Mouse (Mus musculus) right cerebral cortex, adult 2 months (tissue): ENCODE data around the gene Cblc.
A peak's percentile ranks its signal among the peaks of the same experiment; 100 is the strongest.
"Not testable (repeated sequence)": the region's sequence is repeated elsewhere in the genome, so short reads cannot be mapped to it uniquely, and the experiment has no call there.

ENCODE experiments used
- DNase-seq, 2 experiments: peaks; one replicate each; pipeline ENCODE4 v3.0.0; 2021 to 2022; ENCODE audit warnings: low spot score in 2 of 2

Gene Cblc

DNA sequence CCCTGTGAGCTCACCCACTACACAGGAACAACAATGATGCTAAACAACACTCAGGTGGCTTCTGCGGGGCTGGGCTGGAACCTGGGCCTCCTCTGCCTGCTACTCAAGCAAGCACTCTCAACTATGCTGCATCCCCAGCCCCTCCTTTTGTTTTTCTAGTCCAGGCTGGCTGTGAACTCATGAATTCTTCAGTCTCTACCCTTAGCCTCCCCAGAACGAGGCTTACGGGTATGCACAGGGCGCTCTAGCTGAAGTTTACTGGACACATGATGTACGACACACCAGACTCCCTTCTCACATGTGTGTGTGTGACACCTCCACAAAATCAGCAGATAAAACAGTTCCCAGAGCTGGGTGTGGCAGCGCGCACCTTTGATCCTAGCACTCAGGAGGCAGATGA lies 22.3 kb upstream of the Cblc start:
- no peak for DNase-seq

DNA sequence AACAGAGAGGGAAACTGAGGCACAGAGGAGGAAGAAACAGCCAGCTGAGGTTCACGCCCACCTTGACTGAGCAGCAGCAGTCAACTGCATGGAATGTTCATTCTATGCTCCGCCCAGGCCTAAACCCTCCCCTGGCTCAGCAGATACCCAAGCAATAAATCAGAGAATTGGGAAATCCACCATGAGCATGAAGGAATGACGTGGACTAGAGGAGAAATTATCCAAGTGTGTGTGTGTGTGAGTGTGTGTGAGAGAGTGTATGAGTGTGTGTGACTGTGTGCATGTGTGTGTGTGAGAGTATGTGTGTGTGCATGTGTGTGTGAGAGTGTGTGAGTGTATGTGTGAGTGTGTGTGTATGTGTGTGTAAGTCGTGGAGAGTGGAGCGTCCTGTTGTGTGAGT lies 21.8 kb upstream of the Cblc start:
- no peak for DNase-seq

DNA sequence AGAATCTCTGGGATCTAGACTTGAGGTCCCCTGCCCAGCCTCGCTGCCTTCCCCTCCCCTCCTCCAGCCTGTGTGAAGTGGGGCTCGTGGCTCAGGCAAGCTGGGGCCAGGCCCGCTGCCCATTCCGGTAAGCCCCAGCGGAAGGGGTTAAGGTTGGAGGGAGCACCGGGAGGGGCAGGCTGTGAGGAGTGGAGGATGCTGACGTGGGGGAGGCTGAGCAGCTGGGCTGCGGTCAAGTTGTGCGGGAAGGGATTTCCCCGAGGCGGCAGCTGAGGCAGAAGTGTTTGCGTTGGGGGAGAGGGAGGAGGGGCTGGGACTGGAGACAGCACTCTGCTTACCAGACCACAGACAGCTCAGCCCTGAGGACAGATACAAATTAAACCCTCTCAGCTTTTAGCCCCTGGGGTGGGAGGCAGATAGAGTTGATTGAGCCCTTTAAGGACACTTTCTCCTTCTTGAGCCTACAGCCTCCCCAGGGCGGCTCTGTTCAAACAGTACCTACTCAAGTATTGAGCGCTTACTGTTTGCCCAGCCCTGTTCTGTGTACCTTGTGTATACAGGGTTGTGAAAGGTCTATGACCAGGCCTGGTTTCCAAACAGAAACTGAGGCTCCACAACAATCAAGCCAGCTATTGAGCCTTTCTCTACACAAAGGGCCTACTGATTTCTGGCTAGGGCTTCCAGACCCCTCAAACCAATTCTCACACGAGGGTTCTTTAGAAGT lies 20.9 kb upstream of the Cblc start:
- DNase-seq: peak in 1 of 2 experiments; percentile 26

- peak; percentile 35 to 41 for DNase-seq
Measured at GRCm38 (mm10) chr7:19816224-19816771, 19.7 kb upstream of the Cblc start.

- no peak for DNase-seq
Measured at GRCm38 (mm10) chr7:19815296-19816223, 19.0 kb upstream of the Cblc start.

GRCm38 (mm10) chr7:19813579-19814122 lies 17.0 kb upstream of the Cblc start:
- no peak for DNase-seq

- no peak for DNase-seq
Measured at GRCm38 (mm10) chr7:19813161-19813560, 16.6 kb upstream of the Cblc start.

- no peak for DNase-seq
Measured at GRCm38 (mm10) chr7:19811114-19811513, 14.5 kb upstream of the Cblc start.

DNA sequence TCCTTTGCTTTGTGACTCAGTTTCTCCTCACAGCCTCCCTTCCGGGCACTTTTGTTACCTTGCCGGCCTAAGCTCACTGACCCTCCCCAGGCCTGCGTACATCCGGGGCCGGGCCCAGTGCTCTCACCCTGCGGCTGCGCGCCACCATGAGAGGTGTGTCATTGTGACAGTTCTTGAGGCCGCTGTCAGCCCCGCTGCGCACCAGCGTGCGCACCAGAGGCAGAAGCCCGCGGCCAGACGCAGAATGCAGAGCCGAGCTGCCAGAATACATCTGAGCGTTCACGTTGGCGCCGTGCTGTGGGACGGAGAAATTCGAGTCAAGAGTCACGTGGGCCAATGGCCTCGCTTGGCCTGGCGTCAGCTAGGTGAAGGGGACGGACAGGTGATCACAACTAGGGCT lies 12.8 kb upstream of the Cblc start:
- peak in 1 of 2 experiments; percentile 22 for DNase-seq

GRCm38 (mm10) chr7:19806356-19806969 lies 9.9 kb upstream of the Cblc start:
- no peak for DNase-seq

GRCm38 (mm10) chr7:19802995-19803394 lies 6.4 kb upstream of the Cblc start:
- DNase-seq: peak; percentile 78 to 84

DNA sequence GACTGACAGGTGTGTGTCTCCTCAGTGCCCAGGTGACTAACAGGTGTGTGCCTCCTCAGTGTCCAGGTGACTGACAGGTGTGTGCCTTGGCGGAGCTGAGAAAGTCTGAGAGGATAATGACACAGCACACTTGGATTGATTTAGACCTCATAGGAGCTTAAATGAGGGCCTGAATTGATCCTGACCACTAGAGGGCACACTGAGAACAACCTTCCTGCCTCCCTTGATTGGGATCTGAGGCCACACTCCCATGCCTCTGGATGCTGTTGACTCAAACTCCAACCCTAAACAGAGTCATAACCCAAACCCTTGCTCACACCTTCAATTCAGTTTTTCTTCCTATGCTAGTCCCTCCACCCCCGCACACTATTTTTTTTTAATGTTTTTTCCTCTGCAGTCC lies 4.2 kb upstream of the Cblc start:
- DNase-seq: peak; percentile 34 to 39

GRCm38 (mm10) chr7:19796254-19796653 lies 355 bp downstream of the Cblc start:
- DNase-seq: no peak

DNA sequence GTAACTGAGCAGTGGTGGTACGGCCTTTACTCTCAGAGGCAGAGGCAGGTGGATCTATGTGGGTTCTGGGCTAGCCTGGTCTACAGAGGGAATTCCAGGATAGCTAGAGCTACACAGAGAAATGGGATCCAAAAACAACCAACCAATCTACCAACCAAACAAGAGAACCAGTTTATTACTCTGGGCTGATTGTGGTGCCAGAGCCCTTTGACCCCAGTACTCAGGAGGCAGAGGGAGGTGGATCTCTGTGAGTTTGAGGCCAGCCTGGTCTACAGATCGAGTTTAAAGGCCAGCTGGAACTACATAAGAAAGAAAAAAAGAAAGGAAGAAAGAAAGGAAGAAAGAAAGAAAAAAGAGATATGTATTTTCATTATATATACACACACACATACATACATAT lies 1.4 kb downstream of the Cblc start:
- no peak for DNase-seq

- DNase-seq: no peak
Measured at GRCm38 (mm10) chr7:19792701-19793630, 3.6 kb downstream of the Cblc start.

DNA sequence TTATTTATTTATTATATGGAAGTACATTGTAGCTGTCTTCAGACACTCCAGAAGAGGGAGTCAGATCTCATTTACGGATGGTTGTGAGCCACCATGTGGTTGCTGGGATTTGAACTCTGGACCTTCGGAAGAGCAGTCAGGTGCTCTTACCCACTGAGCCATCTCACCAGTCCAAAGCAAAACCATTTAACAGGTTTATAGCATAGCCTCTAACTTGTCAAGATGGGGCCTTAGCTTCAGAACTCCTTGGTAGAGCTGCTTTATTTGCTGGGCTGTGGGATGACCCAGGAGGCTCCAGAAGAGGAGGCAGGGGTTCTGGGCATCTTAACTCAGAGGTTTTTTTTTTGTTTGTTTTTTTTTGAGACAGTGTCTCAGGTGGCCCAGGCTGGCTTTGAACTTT lies 5.1 kb downstream of the Cblc start:
- not testable (repeated sequence) for DNase-seq

GRCm38 (mm10) chr7:19789904-19790347 lies 6.7 kb downstream of the Cblc start:
- peak; percentile 83 to 95 for DNase-seq

DNA sequence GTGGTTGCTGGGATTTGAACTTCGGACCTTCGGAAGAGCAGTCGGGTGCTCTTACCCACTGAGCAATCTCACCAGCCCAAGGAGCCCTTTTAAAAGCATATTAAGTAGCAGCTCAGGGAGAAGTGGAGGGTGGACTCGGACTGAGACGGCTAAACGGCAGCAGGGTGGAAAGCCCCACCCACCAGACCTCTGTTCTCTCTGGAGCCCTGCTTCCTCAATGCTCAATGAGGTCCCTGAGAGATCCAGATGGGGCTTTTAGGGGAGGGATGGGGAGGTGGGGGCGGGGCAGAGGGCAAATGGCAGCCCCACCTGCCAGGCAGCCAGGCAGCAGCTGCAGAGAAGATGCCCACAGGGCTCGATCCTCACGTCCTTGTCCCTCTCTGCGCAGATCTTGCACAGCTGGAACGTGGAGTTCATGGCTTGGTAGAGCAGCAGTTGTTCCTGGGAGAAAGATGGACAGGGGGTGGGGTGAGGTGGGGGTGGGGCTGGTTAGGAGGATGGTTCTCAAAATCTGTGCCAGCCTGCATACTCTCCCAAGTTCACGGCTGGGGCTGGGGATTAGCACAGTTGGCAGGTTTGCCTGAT lies 10.6 kb downstream of the Cblc start:
- no peak for DNase-seq

DNA sequence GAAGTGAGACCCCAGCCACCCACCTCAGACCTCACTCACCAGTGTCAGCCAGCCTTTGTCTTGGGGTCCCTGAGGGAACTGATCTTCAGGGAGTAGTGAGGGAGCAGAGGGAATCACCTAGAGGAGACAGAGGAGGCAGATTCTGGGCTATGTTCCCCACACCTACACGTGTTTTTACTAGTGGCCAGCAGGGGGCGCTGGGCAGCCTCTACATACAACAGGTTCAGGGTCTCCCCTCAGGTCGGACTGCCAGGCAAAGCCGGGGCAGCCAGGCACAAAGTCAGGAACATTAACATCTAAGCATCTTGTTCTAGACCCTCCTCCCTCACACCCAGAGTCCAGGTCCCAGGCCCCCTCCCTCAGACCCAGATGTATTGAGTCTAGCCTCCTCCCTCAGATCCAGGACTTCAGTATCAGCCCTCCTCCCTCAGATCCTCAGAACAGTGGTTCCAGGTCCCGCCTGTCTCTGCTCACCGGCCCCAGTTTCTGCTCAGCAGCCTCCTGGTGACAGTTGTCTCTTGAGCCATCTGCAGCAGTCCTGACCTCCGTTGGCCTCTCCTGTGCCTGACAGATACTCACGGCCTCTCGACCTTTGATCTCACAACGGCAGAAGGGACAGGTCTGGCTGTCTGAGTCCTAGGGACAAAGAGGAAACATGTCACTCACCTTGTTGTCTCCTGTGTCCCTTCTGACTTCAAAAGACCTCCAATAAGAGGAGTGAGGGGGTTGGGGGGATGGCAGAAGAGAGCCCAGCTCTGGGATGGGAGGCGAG lies 11.7 kb downstream of the Cblc start:
- DNase-seq: no peak

DNA sequence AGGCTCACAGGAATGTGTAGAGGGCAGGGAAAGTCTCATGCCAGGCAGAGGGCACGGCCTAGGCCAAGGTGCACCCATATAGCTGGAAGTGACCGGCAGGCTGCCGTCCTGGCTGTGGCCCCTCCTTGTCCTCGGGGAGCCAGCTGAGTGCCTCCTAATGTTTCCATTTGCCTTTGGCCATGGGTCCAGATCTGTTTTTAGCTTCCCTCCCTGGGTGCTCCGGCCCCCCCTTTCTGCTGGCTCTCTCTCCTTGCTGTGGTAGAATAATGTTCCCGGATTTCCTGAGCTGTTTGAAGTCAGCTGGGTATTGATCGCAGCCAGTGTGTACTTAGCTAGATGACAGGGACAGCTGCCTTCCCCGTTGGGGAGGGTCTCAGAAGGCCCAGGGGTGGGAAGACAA lies 13.0 kb downstream of the Cblc start:
- DNase-seq: no peak
